Mouse (Mus musculus): ENCODE measurements around the gene Agrp. TPM values are rescaled to one million over a fixed set of nuclear protein-coding genes. Genes with fewer than 3 reads are reported as not detected.
A peak's percentile ranks its signal among the peaks of the same experiment; 100 is the strongest.

Gene Agrp
- total and polyA plus RNA-seq, 3 experiments, result 0.63 TPM; not detected in 2

DNA sequence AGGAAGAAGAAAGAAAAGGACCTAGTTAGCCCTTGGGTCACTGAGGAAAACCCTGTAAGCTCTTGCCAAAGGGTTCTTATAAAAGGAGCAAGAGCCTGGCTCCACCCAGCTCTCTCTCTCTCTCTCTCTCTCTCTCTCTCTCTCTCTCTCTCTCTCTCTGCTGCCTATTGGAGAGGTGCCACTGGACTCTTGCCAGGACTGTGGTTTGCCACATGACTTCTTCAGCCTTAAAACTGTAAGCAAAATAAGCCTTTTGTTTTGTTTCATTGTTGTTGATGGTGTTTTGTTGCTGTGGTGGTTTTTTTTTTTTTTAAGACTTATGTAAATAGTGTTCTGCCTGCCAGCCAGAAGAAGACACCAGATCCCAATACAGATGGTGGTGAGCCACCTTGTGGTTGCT lies 63.8 kb downstream of the Agrp start:
- H3K4me1 ChIP-seq (ENCODE audit: control insufficient read depth in 1 of 2, insufficient read depth in 2 of 2, low read length in 2 of 2), result peaks cover 0 to 6% of the 10 kb centered on the region in 2 experiments; a peak in 1 of 4 replicates
- TF ChIP-seq RAD21 (IDR thresholded peaks at IDR 0.05; ENCODE audit: low read depth, low read length) (no peak), USF1 (IDR thresholded peaks at IDR 0.05; ENCODE audit: low read depth, low read length) (peak; percentile 80), SIN3A (IDR thresholded peaks at IDR 0.05; ENCODE audit: low read length) (peak; percentile 86), POLR2AphosphoS2 (IDR thresholded peaks at IDR 0.05; ENCODE audit: low read length) (0 out of 2 replicates have a peak, but pooled peaks have one; percentile 36), MXI1 (IDR thresholded peaks at IDR 0.05; ENCODE audit: low read depth, low read length) (peak; percentile 75; the same call in 1 of the 2 replicates), MYC (IDR thresholded peaks at IDR 0.05; ENCODE audit: low read depth, low read length) (peak; percentile 80), TCF12 (IDR thresholded peaks at IDR 0.05; ENCODE audit: low read depth, low read length) (peak; percentile 36; the same call in 1 of the 2 replicates), ETS1 (IDR thresholded peaks at IDR 0.05; ENCODE audit: low read depth, low read length) (peak; percentile 86), POLR2A (IDR thresholded peaks at IDR 0.05; ENCODE audit: control insufficient read depth in 1 of 2, insufficient read depth in 1 of 2, low read depth in 1 of 2, low read length in 2 of 2, poor library complexity in 1 of 2) (no peak), GABPA (IDR thresholded peaks at IDR 0.05; ENCODE audit: low read depth, low read length) (no peak), ZNF384 (IDR thresholded peaks at IDR 0.05; ENCODE audit: low read depth, low read length) (peak; percentile 81), BHLHE40 (IDR thresholded peaks at IDR 0.05; ENCODE audit: borderline replicate concordance, low read depth, low read length) (no peak), ZMIZ1 (IDR thresholded peaks at IDR 0.05; ENCODE audit: low read depth, low read length) (no peak), SMC3 (IDR thresholded peaks at IDR 0.05; ENCODE audit: low read depth, low read length) (no peak), JUND (IDR thresholded peaks at IDR 0.05; ENCODE audit: low read depth, low read length) (peak; percentile 100), ZC3H11A (IDR thresholded peaks at IDR 0.05; ENCODE audit: low read depth, low read length) (no peak), USF2 (IDR thresholded peaks at IDR 0.05; ENCODE audit: borderline replicate concordance in 1 of 2, insufficient read depth in 1 of 2, low read depth in 1 of 2, low read length in 2 of 2) (no peak), EP300 (IDR thresholded peaks at IDR 0.05; ENCODE audit: low read depth in 1 of 2, low read length in 2 of 2) (peak; percentile 27 to 47; a peak in 3 of 4 replicates), NRF1 (IDR thresholded peaks at IDR 0.05; ENCODE audit: insufficient read depth, low read depth, low read length, poor library complexity, severe bottlenecking) (no peak), MEF2A (IDR thresholded peaks at IDR 0.05; ENCODE audit: extremely low read depth, insufficient replicate concordance, low read depth, low read length, poor library complexity, severe bottlenecking) (no peak), ZKSCAN1 (IDR thresholded peaks at IDR 0.05; ENCODE audit: low read depth, low read length) (no peak), TBP (IDR thresholded peaks at IDR 0.05; ENCODE audit: low read depth, low read length) (0 out of 2 replicates have a peak, but pooled peaks have one; percentile 43), E2F4 (IDR thresholded peaks at IDR 0.05; ENCODE audit: borderline replicate concordance, low read depth, low read length) (no peak), RCOR1 (IDR thresholded peaks at IDR 0.05; ENCODE audit: low read depth, low read length) (0 out of 2 replicates have a peak, but pooled peaks have one; percentile 57), CHD2 (IDR thresholded peaks at IDR 0.05; ENCODE audit: low read length) (no peak), HCFC1 (IDR thresholded peaks at IDR 0.05; ENCODE audit: low read depth, low read length) (peak; percentile 43; the same call in 1 of the 2 replicates), MAZ (IDR thresholded peaks at IDR 0.05; ENCODE audit: low read depth, low read length) (0 out of 2 replicates have a peak, but pooled peaks have one; percentile 56), MAX (IDR thresholded peaks at IDR 0.05; ENCODE audit: low read length) (peak; percentile 54)
- peaks cover 0 to 7% of the 10 kb centered on the region in 2 experiments; a peak in 2 of 4 replicates for H3K36me3 ChIP-seq (ENCODE audit: control insufficient read depth in 1 of 2, insufficient read depth in 2 of 2, low read length in 2 of 2)
- no peaks in the 10 kb centered on the region for H3K27me3 ChIP-seq (ENCODE audit: control insufficient read depth in 1 of 2, insufficient read depth in 2 of 2, low read length in 2 of 2)
- DNase-seq (ENCODE audit: low read depth, low spot score), result peak; percentile 91
- H3K9me3 ChIP-seq (replicated peaks; ENCODE audit: insufficient read depth, low read length), result no peaks in the 10 kb centered on the region
- no peaks in the 10 kb centered on the region for H3K79me2 ChIP-seq (ENCODE audit: control insufficient read depth, insufficient read depth, low read length, poor library complexity)
- no peak overlapping the region for H3K9ac ChIP-seq (ENCODE audit: control insufficient read depth, low read depth, low read length, poor library complexity, severe bottlenecking)
- no peak overlapping the region for H3K4me3 ChIP-seq (ENCODE audit: control insufficient read depth in 1 of 2, insufficient read depth in 1 of 2, low read depth in 2 of 2, low read length in 2 of 2)
- no peak overlapping the region for H3K27ac ChIP-seq (ENCODE audit: control insufficient read depth, low read depth, low read length)

All from MEL (cell line).